ENCODE assay signal across 8 mouse cellular contexts in genomic region chr3:62159031-62159430, GRCm38 (mm10).
A peak's percentile ranks its signal among the peaks of the same experiment; 100 is the strongest.
DNase-seq lines count a peak whose midpoint lies in the region; ATAC-seq and TF ChIP-seq lines count a peak whose summit lies in the region.

No protein-coding gene starts in this region.

- ATAC-seq in embryonic facial prominence, embryonic 12.5 days (ENCODE audit: insufficient number of reproducible peaks, insufficient read depth, low FRiP score, low TSS enrichment): peak; percentile 97
- ATAC-seq in heart, postnatal 0 days (ENCODE audit: insufficient read depth, low read depth): peak; percentile 100
- peak; percentile 75 for ATAC-seq in megakaryocyte, adult 5-6 weeks (ENCODE audit: poor library complexity, severe bottlenecking)

- H3K9ac ChIP-seq in embryonic facial prominence, embryonic 12.5 days: no peak overlapping the region
- no peak overlapping the region for H3K9ac ChIP-seq in heart, postnatal 0 days (replicated peaks; ENCODE audit: low read depth, low read length)

- no peak for TF ChIP-seq EP300 in heart, postnatal 0 days (IDR thresholded peaks at IDR 0.05; ENCODE audit: low read depth)

- no peaks in the 10 kb centered on the region for H3K36me3 ChIP-seq in embryonic facial prominence, embryonic 12.5 days
- H3K36me3 ChIP-seq in heart, postnatal 0 days (replicated peaks; ENCODE audit: control insufficient read depth, insufficient read depth, low read length): no peaks in the 10 kb centered on the region
- H3K36me3 ChIP-seq in splenic B cell, adult 2 months (ENCODE audit: control insufficient read depth, insufficient read depth, low read length, poor library complexity, severe bottlenecking): no peaks in the 10 kb centered on the region

- H3K4me1 ChIP-seq in embryonic facial prominence, embryonic 12.5 days: no peaks in the 10 kb centered on the region
- no peaks in the 10 kb centered on the region for H3K4me1 ChIP-seq in heart, postnatal 0 days (ENCODE audit: control insufficient read depth, insufficient read depth)

- WGBS in embryonic facial prominence, embryonic 12.5 days: 51% methylated on average over 22 of the region's 22 CpGs
- 52% methylated on average over 22 of the region's 22 CpGs for WGBS in heart, postnatal 0 days
- 62% methylated on average over 22 of the region's 22 CpGs for WGBS in large intestine, adult 2 months

- peak; percentile 63 for DNase-seq in gastrocnemius, adult 2 months
- no peak for DNase-seq in gastrocnemius, postnatal 25 days
- peak; percentile 61 for DNase-seq in adrenal gland, adult 2 months
- DNase-seq in heart, postnatal 0 days (ENCODE audit: low spot score): peak; percentile 72
- DNase-seq in large intestine, adult 2 months (ENCODE audit: low read depth, low spot score): peak; percentile 31
- DNase-seq in splenic B cell, adult 2 months (ENCODE audit: low read depth, low spot score): peak; percentile 74

- H3K9me3 ChIP-seq in embryonic facial prominence, embryonic 12.5 days: peaks cover 21% of the 10 kb centered on the region
- peaks cover 11% of the 10 kb centered on the region for H3K9me3 ChIP-seq in heart, postnatal 0 days (replicated peaks; ENCODE audit: control insufficient read depth, low read length)

- H3K27me3 ChIP-seq in embryonic facial prominence, embryonic 12.5 days: no peaks in the 10 kb centered on the region
- H3K27me3 ChIP-seq in heart, postnatal 0 days (ENCODE audit: control insufficient read depth, insufficient read depth, low read length): no peaks in the 10 kb centered on the region
- H3K27me3 ChIP-seq in splenic B cell, adult 2 months (ENCODE audit: control insufficient read depth, insufficient read depth, low read length, poor library complexity, severe bottlenecking): no peaks in the 10 kb centered on the region

- H3K4me2 ChIP-seq in embryonic facial prominence, embryonic 12.5 days (replicated peaks): no peak overlapping the region
- no peak overlapping the region for H3K4me2 ChIP-seq in heart, postnatal 0 days (ENCODE audit: low read depth, low read length)

- no peak overlapping the region for H3K27ac ChIP-seq in gastrocnemius, adult 2 months
- H3K27ac ChIP-seq in embryonic facial prominence, embryonic 12.5 days: no peak overlapping the region
- H3K27ac ChIP-seq in heart, postnatal 0 days (ENCODE audit: low read depth): no peak overlapping the region

- H3K4me3 ChIP-seq in gastrocnemius, adult 2 months: no peak overlapping the region
- no peak overlapping the region for H3K4me3 ChIP-seq in embryonic facial prominence, embryonic 12.5 days
- H3K4me3 ChIP-seq in heart, postnatal 0 days (ENCODE audit: low read depth, low read length): no peak overlapping the region

- intact Hi-C loops in gastrocnemius, adult 2 months (cut with DNase I): no loop called here

- no peak for TF ChIP-seq CTCF in gastrocnemius, adult 2 months (IDR thresholded peaks at IDR 0.05)
- no peak for TF ChIP-seq CTCF in heart, postnatal 0 days (IDR thresholded peaks at IDR 0.05; ENCODE audit: low read depth)
